Mouse (Mus musculus): ENCODE measurements around the gene Rhd. TPM values are rescaled to one million over a fixed set of nuclear protein-coding genes. Genes with fewer than 3 reads are reported as not detected.
"Not testable (repeated sequence)": the region's sequence is repeated elsewhere in the genome, so short reads cannot be mapped to it uniquely, and the experiment has no call there.

Gene Rhd
- total and polyA plus RNA-seq, 2 experiments from 2014 or later, result 0.19 to 0.70 TPM

DNA sequence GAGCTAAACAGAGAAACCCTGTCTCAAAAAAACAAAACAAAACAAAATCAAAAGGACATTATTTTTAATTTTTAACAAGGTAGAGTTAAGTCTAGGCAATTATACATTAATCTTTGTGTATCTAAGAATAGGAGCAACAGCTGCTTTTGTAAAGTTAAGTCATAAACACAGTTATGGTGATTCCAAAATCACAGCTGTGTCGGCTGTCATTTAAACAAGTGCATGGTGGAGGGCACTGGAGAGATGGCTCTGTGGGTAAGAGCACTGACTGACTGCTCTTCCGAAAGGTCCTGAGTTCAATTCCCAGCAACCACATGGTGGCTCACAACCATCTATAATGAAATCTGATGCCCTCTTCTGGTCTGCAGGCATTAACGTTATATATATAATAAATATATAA lies 32.4 kb upstream of the Rhd start:
- Histone ChIP-seq H3K36me3 (ENCODE audit: insufficient read depth) (peaks cover 35% of the 10 kb centered on the region), H3K9ac (no peak overlapping the region), H3K27me3 (ENCODE audit: insufficient read depth, low read length) (no peaks in the 10 kb centered on the region), H3K4me2 (ENCODE audit: low read depth) (no peak overlapping the region), H3K9me3 (ENCODE audit: low read length) (no peaks in the 10 kb centered on the region), H3K4me3 (ENCODE audit: low read depth, low read length) (no peak overlapping the region), H3K4me1 (ENCODE audit: insufficient read depth) (no peaks in the 10 kb centered on the region), H3K27ac (ENCODE audit: low read depth, low read length) (no peak overlapping the region)
- TF ChIP-seq CTCF (IDR thresholded peaks at IDR 0.05; ENCODE audit: low read depth), result no peak
- 89% methylated on average over 3 of the region's 3 CpGs for WGBS
- ATAC-seq (no peak), DNase-seq (no peak)

DNA sequence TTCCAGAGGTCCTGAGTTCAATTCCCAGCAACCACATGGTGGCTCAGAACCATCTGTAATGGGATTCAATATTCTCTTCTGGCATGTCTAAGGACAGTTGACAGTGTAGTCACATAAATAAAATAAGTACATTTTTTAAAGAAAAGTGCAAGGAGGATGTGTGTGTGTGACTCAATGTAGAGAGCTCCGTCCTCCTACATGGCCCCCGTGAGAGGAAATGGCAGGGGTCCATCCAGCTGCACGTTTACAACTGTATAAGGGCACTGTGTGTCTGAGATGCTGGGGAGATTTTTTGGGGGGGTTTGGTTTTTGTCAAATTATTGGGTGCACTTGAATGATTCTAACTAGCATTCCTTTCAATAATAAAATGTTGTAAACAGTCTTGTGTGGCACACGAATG lies 28.9 kb upstream of the Rhd start:
- H3K4me2 ChIP-seq (ENCODE audit: low read depth), result no peak overlapping the region
- no peaks in the 10 kb centered on the region for H3K27me3 ChIP-seq (ENCODE audit: insufficient read depth, low read length)
- H3K9me3 ChIP-seq (ENCODE audit: low read length), result no peaks in the 10 kb centered on the region
- H3K4me3 ChIP-seq (ENCODE audit: low read depth, low read length), result no peak overlapping the region
- no peak overlapping the region for H3K27ac ChIP-seq (ENCODE audit: low read depth, low read length)
- no peak overlapping the region for H3K9ac ChIP-seq
- DNase-seq (no peak), ATAC-seq (no peak)
- no peaks in the 10 kb centered on the region for H3K4me1 ChIP-seq (ENCODE audit: insufficient read depth)
- H3K36me3 ChIP-seq (ENCODE audit: insufficient read depth), result peaks cover 18% of the 10 kb centered on the region
- TF ChIP-seq CTCF (IDR thresholded peaks at IDR 0.05; ENCODE audit: low read depth), result no peak
- WGBS, result 90% methylated on average over 4 of the region's 4 CpGs

DNA sequence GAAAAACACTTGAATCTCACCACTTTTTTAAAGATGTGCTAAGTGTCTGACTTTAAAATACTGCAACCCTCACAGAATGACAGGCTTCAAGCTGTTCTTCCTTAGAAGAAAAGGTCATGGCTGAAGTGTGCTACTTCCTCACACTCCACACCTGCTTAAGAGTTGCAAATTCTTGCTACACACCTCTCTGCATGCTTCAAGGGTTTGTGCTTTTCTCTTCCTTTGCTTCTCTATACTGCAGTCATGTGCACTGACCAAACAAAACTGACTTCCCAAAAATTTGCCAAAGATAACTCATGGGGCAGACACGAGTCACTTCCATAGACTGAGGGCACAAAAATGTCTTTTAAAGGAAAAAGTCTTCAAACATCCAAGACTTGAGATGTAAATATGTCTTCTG lies 26.1 kb upstream of the Rhd start:
- ATAC-seq, result no peak

DNA sequence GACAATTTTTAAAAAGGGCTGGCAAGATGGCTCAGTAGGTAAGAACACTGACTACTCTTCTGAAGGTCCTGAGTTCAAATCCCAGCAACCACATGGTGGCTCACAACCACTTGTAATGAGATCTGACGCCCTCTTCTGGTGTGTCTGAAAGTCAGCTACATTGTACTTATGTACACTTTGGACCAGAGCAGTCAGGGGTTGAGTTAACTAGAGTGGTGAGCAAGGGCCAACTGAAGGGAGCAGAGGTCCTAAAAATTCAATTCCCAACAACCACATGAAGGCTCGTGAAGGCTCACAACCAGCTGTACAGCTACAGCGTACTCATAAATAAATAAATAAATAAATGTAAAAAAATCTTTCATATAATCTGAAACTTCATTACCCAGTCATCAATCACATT lies 25.6 kb upstream of the Rhd start:
- 89% methylated on average over 3 of the region's 3 CpGs for WGBS
- H3K9ac ChIP-seq; H3K4me3 ChIP-seq (ENCODE audit: low read depth, low read length); H3K27ac ChIP-seq (ENCODE audit: low read depth, low read length); H3K36me3 ChIP-seq (ENCODE audit: insufficient read depth); H3K9me3 ChIP-seq (ENCODE audit: low read length); H3K27me3 ChIP-seq (ENCODE audit: insufficient read depth, low read length); H3K4me1 ChIP-seq (ENCODE audit: insufficient read depth); DNase-seq; ATAC-seq; H3K4me2 ChIP-seq (ENCODE audit: low read depth): not testable (repeated sequence)

More for the DNA sequence above, 26.1 kb upstream of the Rhd start:
- Histone ChIP-seq H3K9ac (no peak overlapping the region), H3K9me3 (ENCODE audit: low read length) (no peaks in the 10 kb centered on the region), H3K4me3 (ENCODE audit: low read depth, low read length) (no peak overlapping the region), H3K27me3 (ENCODE audit: insufficient read depth, low read length) (no peaks in the 10 kb centered on the region), H3K4me2 (ENCODE audit: low read depth) (no peak overlapping the region), H3K4me1 (ENCODE audit: insufficient read depth) (no peaks in the 10 kb centered on the region), H3K36me3 (ENCODE audit: insufficient read depth) (peaks cover 6% of the 10 kb centered on the region), H3K27ac (ENCODE audit: low read depth, low read length) (no peak overlapping the region)
- no peak for TF ChIP-seq CTCF (IDR thresholded peaks at IDR 0.05; ENCODE audit: low read depth)
- WGBS, result 78% methylated on average over 1 of the region's 1 CpGs
- DNase-seq, result no peak

DNA sequence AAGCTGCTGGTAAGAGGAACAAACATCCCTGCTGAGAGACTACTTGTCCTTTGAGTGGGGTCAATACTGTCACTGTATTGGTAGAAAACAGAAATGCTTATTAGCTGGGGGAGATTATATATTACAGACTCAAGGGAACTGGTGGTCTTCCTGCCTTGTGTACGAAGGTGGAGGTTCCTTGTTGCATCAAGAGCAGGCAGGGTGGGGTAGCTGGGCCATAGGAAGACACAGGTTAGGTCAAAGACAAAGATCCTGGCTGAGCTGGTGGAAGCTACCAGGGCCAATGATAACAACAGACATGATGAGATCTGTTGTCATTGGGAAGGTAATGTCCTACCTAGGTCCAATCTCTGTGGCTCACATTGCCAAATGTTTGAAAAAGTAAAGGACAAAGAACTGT lies 24.1 kb upstream of the Rhd start:
- WGBS, result 82% methylated on average over 1 of the region's 1 CpGs
- ATAC-seq (no peak), DNase-seq (no peak)
- Histone ChIP-seq H3K9ac (no peak overlapping the region), H3K4me1 (ENCODE audit: insufficient read depth) (no peaks in the 10 kb centered on the region), H3K4me3 (ENCODE audit: low read depth, low read length) (no peak overlapping the region), H3K4me2 (ENCODE audit: low read depth) (no peak overlapping the region), H3K27me3 (ENCODE audit: insufficient read depth, low read length) (no peaks in the 10 kb centered on the region), H3K9me3 (ENCODE audit: low read length) (no peaks in the 10 kb centered on the region), H3K27ac (ENCODE audit: low read depth, low read length) (no peak overlapping the region), H3K36me3 (ENCODE audit: insufficient read depth) (peaks cover 6% of the 10 kb centered on the region; the same call in 1 of the 2 replicates)
- TF ChIP-seq CTCF (IDR thresholded peaks at IDR 0.05; ENCODE audit: low read depth), result no peak

DNA sequence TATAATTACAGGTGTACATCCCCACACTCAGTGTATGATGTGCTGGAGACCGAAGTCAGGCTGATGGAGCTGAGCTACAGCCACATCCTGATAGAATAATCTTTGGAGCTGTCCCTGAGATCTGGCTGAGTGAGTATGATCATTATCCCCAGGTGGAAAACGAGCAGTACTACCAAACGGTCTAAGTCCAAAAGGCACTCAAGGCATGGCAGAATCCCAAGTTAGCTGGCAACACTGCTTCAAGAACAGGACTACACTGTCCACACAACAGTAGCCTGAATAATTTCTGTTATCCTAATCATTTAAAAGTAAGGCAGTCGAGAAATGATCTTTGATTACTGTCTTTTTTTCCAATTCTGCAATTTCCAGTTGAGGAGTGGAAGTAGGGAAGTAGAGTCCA lies 20.8 kb upstream of the Rhd start:
- 80% methylated on average over 4 of the region's 4 CpGs for WGBS
- Histone ChIP-seq H3K4me1 (ENCODE audit: insufficient read depth) (no peaks in the 10 kb centered on the region), H3K9me3 (ENCODE audit: low read length) (no peaks in the 10 kb centered on the region), H3K36me3 (ENCODE audit: insufficient read depth) (no peaks in the 10 kb centered on the region), H3K4me2 (ENCODE audit: low read depth) (no peak overlapping the region), H3K9ac (no peak overlapping the region), H3K4me3 (ENCODE audit: low read depth, low read length) (no peak overlapping the region), H3K27me3 (ENCODE audit: insufficient read depth, low read length) (no peaks in the 10 kb centered on the region), H3K27ac (ENCODE audit: low read depth, low read length) (no peak overlapping the region)
- DNase-seq (no peak), ATAC-seq (no peak)
- no peak for TF ChIP-seq CTCF (IDR thresholded peaks at IDR 0.05; ENCODE audit: low read depth)

DNA sequence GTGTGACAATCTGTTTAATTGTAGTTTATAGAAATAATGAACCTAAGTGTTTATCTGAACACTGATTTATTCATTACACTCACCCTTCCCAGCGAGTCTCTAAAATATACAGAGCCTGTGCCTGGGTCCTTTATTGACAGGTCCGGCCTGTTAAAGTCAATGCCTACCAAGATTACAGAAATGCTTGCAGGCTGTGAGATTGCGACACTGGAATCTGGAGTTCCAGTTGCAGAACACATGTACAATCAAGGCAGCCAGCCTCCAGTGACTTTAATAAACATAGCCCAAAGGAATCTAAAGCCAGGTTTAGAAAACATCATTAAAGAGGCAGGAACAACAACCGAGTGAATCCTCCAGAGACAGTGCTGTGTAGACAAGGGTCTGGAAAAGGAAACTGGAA lies 16.7 kb upstream of the Rhd start:
- no peak overlapping the region for H3K27ac ChIP-seq (ENCODE audit: low read depth, low read length)
- no peak for ATAC-seq
- no peak overlapping the region for H3K4me3 ChIP-seq (ENCODE audit: low read depth, low read length)
- no peaks in the 10 kb centered on the region for H3K27me3 ChIP-seq (ENCODE audit: insufficient read depth, low read length)
- no peaks in the 10 kb centered on the region for H3K9me3 ChIP-seq (ENCODE audit: low read length)
- DNase-seq, result no peak
- H3K36me3 ChIP-seq (ENCODE audit: insufficient read depth), result no peaks in the 10 kb centered on the region
- WGBS, result 77% methylated on average over 4 of the region's 4 CpGs
- no peak overlapping the region for H3K4me2 ChIP-seq (ENCODE audit: low read depth)
- H3K4me1 ChIP-seq (ENCODE audit: insufficient read depth), result peaks cover 15% of the 10 kb centered on the region
- no peak overlapping the region for H3K9ac ChIP-seq
- no peak for TF ChIP-seq CTCF (IDR thresholded peaks at IDR 0.05; ENCODE audit: low read depth)

DNA sequence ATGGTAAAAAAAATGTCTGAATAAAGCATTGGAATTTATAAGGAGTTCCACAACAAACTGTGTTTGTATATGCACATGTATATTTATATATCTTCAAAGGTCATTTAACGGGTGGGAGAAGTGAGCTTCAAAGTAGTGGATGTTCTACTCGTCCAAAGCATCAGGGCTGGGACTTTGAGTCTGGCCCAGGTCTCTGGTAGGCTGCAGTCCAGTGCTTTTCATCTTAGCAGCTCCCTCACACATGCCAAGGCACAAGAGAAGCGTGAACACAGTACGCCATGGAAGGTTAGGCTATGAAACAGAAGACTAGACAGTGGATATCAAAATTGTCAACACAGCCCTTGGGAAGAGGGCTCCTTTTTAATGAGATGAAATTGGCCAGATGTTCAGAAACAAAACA lies 13.8 kb upstream of the Rhd start:
- H3K4me1 ChIP-seq (ENCODE audit: insufficient read depth), result peaks cover 15% of the 10 kb centered on the region
- no peak overlapping the region for H3K9ac ChIP-seq
- 53% methylated on average over 4 of the region's 4 CpGs for WGBS
- peak overlapping the region; percentile 63 for H3K4me2 ChIP-seq (ENCODE audit: low read depth)
- H3K36me3 ChIP-seq (ENCODE audit: insufficient read depth), result no peaks in the 10 kb centered on the region
- no peaks in the 10 kb centered on the region for H3K27me3 ChIP-seq (ENCODE audit: insufficient read depth, low read length)
- peak overlapping the region; percentile 99; the same call in 1 of the 2 replicates for H3K4me3 ChIP-seq (ENCODE audit: low read depth, low read length)
- TF ChIP-seq CTCF (IDR thresholded peaks at IDR 0.05; ENCODE audit: low read depth), result no peak
- no peaks in the 10 kb centered on the region for H3K9me3 ChIP-seq (ENCODE audit: low read length)
- H3K27ac ChIP-seq (ENCODE audit: low read depth, low read length), result no peak overlapping the region
- DNase-seq, result no peak
- ATAC-seq, result no peak
